In the genomic region with DNA sequence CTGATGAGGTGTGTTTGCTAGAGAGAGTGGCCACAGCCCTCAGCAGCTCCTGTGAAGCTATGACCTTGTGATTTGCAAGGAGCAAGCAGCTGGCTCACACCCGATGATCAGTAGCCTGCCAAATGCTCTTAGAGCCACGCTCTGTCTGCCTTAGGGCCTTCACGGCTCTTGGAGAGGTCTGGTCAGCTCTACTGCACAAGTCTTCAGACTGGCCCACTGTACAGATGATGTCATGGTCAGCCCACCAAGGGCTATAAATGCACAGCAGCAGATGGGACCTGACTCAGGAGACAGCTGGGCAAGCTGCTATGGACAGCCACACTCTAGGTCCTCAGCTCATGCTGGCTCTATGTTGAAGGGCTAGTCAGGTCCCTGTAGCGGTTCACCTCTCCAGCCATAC, we compare ENCODE assay signal across 20 mouse cellular contexts.
A peak's percentile ranks its signal among the peaks of the same experiment; 100 is the strongest.
DNase-seq lines count a peak whose midpoint lies in the region; ATAC-seq and TF ChIP-seq lines count a peak whose summit lies in the region.
"Had no signal": no experiment of that assay in that cellular context is flagged by ENCODE, and none has a peak within 500 bp of the region (broad histone marks: within the 10 kb centered on the region; RNA-seq: fewer than 3 reads in every experiment).

No protein-coding gene starts in this region.

- no peak for TF ChIP-seq CTCF in midbrain, postnatal 0 days (IDR thresholded peaks at IDR 0.05)

- no peak overlapping the region for H3K4me2 ChIP-seq in midbrain, postnatal 0 days (ENCODE audit: low read depth, low read length, poor library complexity, severe bottlenecking)
- H3K4me2 ChIP-seq: forebrain, embryonic 15.5 days; heart, embryonic 13.5 days; liver, embryonic 12.5 days; lung, embryonic 15.5 days had no signal

- H3K36me3 ChIP-seq in midbrain, postnatal 0 days (ENCODE audit: insufficient read depth, low read length), result no peaks in the 10 kb centered on the region
- H3K36me3 ChIP-seq: embryonic facial prominence, embryonic 10.5 days; forebrain, embryonic 15.5 days; heart, embryonic 13.5 days; limb, embryonic 10.5 days; liver, embryonic 12.5 days; lung, embryonic 15.5 days had no signal

- no peak overlapping the region for H3K4me3 ChIP-seq in midbrain, postnatal 0 days (ENCODE audit: low read depth, low read length)
- H3K4me3 ChIP-seq: embryonic facial prominence, embryonic 10.5 days; erythroblast, embryonic 14.5 days; forebrain, embryonic 15.5 days; heart, embryonic 13.5 days; limb, embryonic 10.5 days; liver, embryonic 12.5 days; lung, embryonic 15.5 days; megakaryocyte, embryonic 14.5 days had no signal

- DNase-seq in cerebellum, postnatal 25 days, result peak; percentile 27 to 28
- DNase-seq in cerebellum, adult 9-11 months, result no peak
- DNase-seq in left cerebral cortex, adult 18-20 months (ENCODE audit: low spot score in 2 of 2), result peak; percentile 31 to 43
- DNase-seq in left cerebral cortex, postnatal 10 days (ENCODE audit: extremely low spot score in 1 of 2, low spot score in 2 of 2), result no peak
- DNase-seq in left cerebral cortex, postnatal 14 days (ENCODE audit: low spot score in 2 of 2), result peak; percentile 20 to 41
- DNase-seq in midbrain, postnatal 0 days (ENCODE audit: low spot score), result peak; percentile 58
- DNase-seq in thymus, postnatal 14 days, result no peak
- DNase-seq in gastrocnemius, adult 8-10 months (ENCODE audit: low spot score in 2 of 2), result no peak
- DNase-seq: adrenal gland, postnatal 14 days; cerebellum, adult 9-10 months; kidney, adult 2 months; thymus, postnatal 4 days had no signal

- WGBS in midbrain, postnatal 0 days, result 80% methylated on average over 4 of the region's 4 CpGs

- H3K9ac ChIP-seq in midbrain, postnatal 0 days (replicated peaks; ENCODE audit: low read length, poor library complexity, severe bottlenecking), result no peak overlapping the region
- H3K9ac ChIP-seq: forebrain, embryonic 15.5 days; heart, embryonic 13.5 days; liver, embryonic 12.5 days; lung, embryonic 15.5 days had no signal

- H3K9me3 ChIP-seq in midbrain, postnatal 0 days (ENCODE audit: low read length), result no peaks in the 10 kb centered on the region
- H3K9me3 ChIP-seq: embryonic facial prominence, embryonic 10.5 days; forebrain, embryonic 15.5 days; heart, embryonic 13.5 days; limb, embryonic 10.5 days; liver, embryonic 12.5 days; lung, embryonic 15.5 days; megakaryocyte, embryonic 14.5 days had no signal

- no peak for ATAC-seq in midbrain, postnatal 0 days (ENCODE audit: low FRiP score)
- ATAC-seq: forebrain, embryonic 15.5 days; liver, embryonic 12.5 days had no signal

- no peaks in the 10 kb centered on the region; the same call in 1 of the 2 replicates for H3K4me1 ChIP-seq in midbrain, postnatal 0 days (ENCODE audit: insufficient read depth, low read length)
- H3K4me1 ChIP-seq: heart, embryonic 13.5 days; liver, embryonic 12.5 days; lung, embryonic 15.5 days; megakaryocyte, embryonic 14.5 days had no signal

- intact Hi-C loops in left cerebral cortex, postnatal 10 days (cut with DNase I), result no loop called here
- intact Hi-C loops in left cerebral cortex, postnatal 14 days (cut with DNase I), result no loop called here

- H3K27ac ChIP-seq in midbrain, postnatal 0 days (ENCODE audit: low read depth, low read length), result no peak overlapping the region
- H3K27ac ChIP-seq: embryonic facial prominence, embryonic 10.5 days; forebrain, embryonic 15.5 days; heart, embryonic 13.5 days; limb, embryonic 10.5 days; liver, embryonic 12.5 days; lung, embryonic 15.5 days had no signal

- no peaks in the 10 kb centered on the region for H3K27me3 ChIP-seq in midbrain, postnatal 0 days (ENCODE audit: insufficient read depth, low read length)
- H3K27me3 ChIP-seq: forebrain, embryonic 15.5 days; heart, embryonic 13.5 days; liver, embryonic 12.5 days; lung, embryonic 15.5 days had no signal

Comparison
In these comparisons a context has a peak if more than half of its experiments do, and no peak if none do; other contexts are left out.
1. DNase-seq: peak in cerebellum, postnatal 25 days (2 of 2), left cerebral cortex, adult 18-20 months (2 of 2), left cerebral cortex, postnatal 14 days (2 of 2) and midbrain, postnatal 0 days (single experiment); none in cerebellum, adult 9-11 months (single experiment), left cerebral cortex, postnatal 10 days (0 of 2), thymus, postnatal 14 days (single experiment) and gastrocnemius, adult 8-10 months (0 of 2).